Mouse (Mus musculus) MEL (cell line): Measurements from ENCODE around the gene Itpr2.

Experiments
- BHLHE40 ChIP-seq: IDR thresholded peaks from 2 replicates; pipeline ENCODE4 v1.6.1; 2012; ENCODE audit warnings: low read depth, mild to moderate bottlenecking, inconsistent platforms, low read length, improper control_type of control experiment, borderline replicate concordance
- CTCF ChIP-seq, 3 experiments: IDR thresholded peaks in 2 of 3; conservative IDR thresholded peaks in 1 of 3; 2 replicates each; pipeline ENCODE4 v1.5.1; 2011 to 2012; ENCODE audit warnings: low read length in 3 of 3, low read depth in 2 of 3, mild to moderate bottlenecking in 2 of 3, improper control_type of control experiment in 1 of 3, inconsistent platforms in 1 of 3, mixed read lengths in 1 of 3, moderate library complexity in 1 of 3; ENCODE audit not compliant: control insufficient read depth in 1 of 3, insufficient read depth in 1 of 3, poor library complexity in 1 of 3, severe bottlenecking in 1 of 3
- GATA1 ChIP-seq: IDR thresholded peaks from 2 replicates; pipeline ENCODE4 v1.6.1; 2011; ENCODE audit warnings: low read depth, low read length, improper control_type of control experiment
- KAT2A ChIP-seq: conservative IDR thresholded peaks from 2 replicates; pipeline ENCODE4 v1.6.1; 2012; ENCODE audit warnings: low read depth, low read length, improper control_type of control experiment, inconsistent platforms
- MEF2A ChIP-seq: IDR thresholded peaks from 2 replicates; pipeline ENCODE4 v1.6.1; 2014; ENCODE audit warnings: low read depth, mild to moderate bottlenecking, inconsistent platforms, low read length, improper control_type of control experiment; ENCODE audit not compliant: poor library complexity, insufficient replicate concordance, severe bottlenecking; ENCODE audit errors: extremely low read depth
- MXI1 ChIP-seq: IDR thresholded peaks from 2 replicates; pipeline ENCODE4 v1.6.1; 2011; ENCODE audit warnings: mild to moderate bottlenecking, low read depth, low read length, improper control_type of control experiment
- POLR2A ChIP-seq, 2 experiments: IDR thresholded peaks; 2 replicates each; pipeline ENCODE4 v1.6.1; 2011 to 2012; ENCODE audit warnings: low read length in 2 of 2, mild to moderate bottlenecking in 2 of 2, control low read depth in 1 of 2, improper control_type of control experiment in 1 of 2, low read depth in 1 of 2, moderate library complexity in 1 of 2; ENCODE audit not compliant: control insufficient read depth in 1 of 2, insufficient read depth in 1 of 2, poor library complexity in 1 of 2
- POLR2AphosphoS5 ChIP-seq: IDR thresholded peaks from 2 replicates; pipeline ENCODE4 v1.6.1; 2012; ENCODE audit warnings: low read depth, borderline replicate concordance, mild to moderate bottlenecking, inconsistent platforms, low read length, moderate library complexity, mixed read lengths
- TCF12 ChIP-seq: IDR thresholded peaks from 2 replicates; pipeline ENCODE4 v1.6.1; 2014; ENCODE audit warnings: low read depth, mild to moderate bottlenecking, inconsistent platforms, low read length, improper control_type of control experiment, moderate library complexity
- USF1 ChIP-seq: IDR thresholded peaks from 2 replicates; pipeline ENCODE4 v1.6.1; 2014; ENCODE audit warnings: low read depth, mild to moderate bottlenecking, inconsistent platforms, low read length, improper control_type of control experiment, moderate library complexity
- ZMIZ1 ChIP-seq: IDR thresholded peaks from 2 replicates; pipeline ENCODE4 v1.6.1; 2012; ENCODE audit warnings: low read depth, mild to moderate bottlenecking, inconsistent platforms, low read length, improper control_type of control experiment, moderate library complexity

DNA sequence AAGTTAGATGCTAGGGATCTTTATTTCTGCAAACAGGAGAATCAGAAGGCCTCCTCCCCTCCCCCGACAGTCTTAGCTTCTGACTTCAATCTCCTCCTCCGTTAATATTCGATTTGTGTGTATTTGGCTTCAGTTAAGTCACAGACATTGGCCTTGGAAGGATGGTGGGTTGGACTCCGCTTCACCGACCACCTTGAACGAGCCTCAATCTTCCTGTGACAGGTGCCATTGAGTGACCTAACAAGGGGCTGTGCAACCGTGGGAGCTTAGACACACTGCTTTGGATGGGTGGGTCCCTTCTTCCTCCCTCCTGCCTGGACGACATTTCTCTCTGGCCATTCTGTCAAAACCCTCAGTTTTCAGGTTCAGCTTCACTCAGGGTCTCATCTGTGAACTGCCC lies 366.7 kb downstream of the Itpr2 start:
- TF ChIP-seq POLR2A (IDR thresholded peaks at IDR 0.05; ENCODE audit: control insufficient read depth in 1 of 2, insufficient read depth in 1 of 2, low read depth in 1 of 2, low read length in 2 of 2, poor library complexity in 1 of 2) (no peak), ZMIZ1 (no peak), GATA1 (no peak), TCF12 (no peak), MXI1 (no peak), USF1 (no peak), MEF2A (no peak), KAT2A (no peak), CTCF (IDR thresholded peaks at IDR 0.05 in 2 of 3, conservative IDR thresholded peaks at IDR 0.05 in 1 of 3; ENCODE audit: control insufficient read depth in 1 of 3, insufficient read depth in 1 of 3, low read depth in 2 of 3, low read length in 3 of 3, poor library complexity in 1 of 3, severe bottlenecking in 1 of 3) (no peak), BHLHE40 (no peak), POLR2AphosphoS5 (no peak)
